Mouse (Mus musculus): ENCODE results near the gene Pabpn1l.
"Not testable (repeated sequence)": the region's sequence is repeated elsewhere in the genome, so short reads cannot be mapped to it uniquely, and the experiment has no call there.

Gene Pabpn1l

GRCm38 (mm10) chr8:122576648-122577022, 45.9 kb downstream of the Pabpn1l start, which contains the start of gene Aprt:
TSS of gene Aprt (minus strand) at chr8:122576909.
- peak; percentile 80 for DNase-seq (ENCODE audit: low read depth, low spot score)

GRCm38 (mm10) chr8:122575735-122576647, 46.5 kb downstream of the Pabpn1l start:
- no peak for DNase-seq (ENCODE audit: low read depth, low spot score)

GRCm38 (mm10) chr8:122575286-122575685, 47.3 kb downstream of the Pabpn1l start:
- DNase-seq (ENCODE audit: low read depth, low spot score): no peak

- DNase-seq (ENCODE audit: low read depth, low spot score): no peak
These were observed 47.8 kb downstream of the Pabpn1l start for GRCm38 (mm10) chr8:122574667-122575251.

GRCm38 (mm10) chr8:122574264-122574663, 48.3 kb downstream of the Pabpn1l start:
- no peak for DNase-seq (ENCODE audit: low read depth, low spot score)

GRCm38 (mm10) chr8:122573577-122573976, 49.0 kb downstream of the Pabpn1l start:
- DNase-seq (ENCODE audit: low read depth, low spot score): no peak

- DNase-seq (ENCODE audit: low read depth, low spot score): not testable (repeated sequence)
These were observed 49.4 kb downstream of the Pabpn1l start for GRCm38 (mm10) chr8:122573176-122573575.

GRCm38 (mm10) chr8:122572751-122573150, 49.8 kb downstream of the Pabpn1l start:
- DNase-seq (ENCODE audit: low read depth, low spot score): no peak

- DNase-seq (ENCODE audit: low read depth, low spot score): no peak
These were observed 50.7 kb downstream of the Pabpn1l start for GRCm38 (mm10) chr8:122571750-122572267.

- DNase-seq (ENCODE audit: low read depth, low spot score): no peak
These were observed 51.4 kb downstream of the Pabpn1l start for GRCm38 (mm10) chr8:122571153-122571552.

- DNase-seq (ENCODE audit: low read depth, low spot score): no peak
These were observed 52.5 kb downstream of the Pabpn1l start for GRCm38 (mm10) chr8:122569996-122570395.
